Mouse (Mus musculus) liver, adult 2 months (tissue): ENCODE data around the gene Pno1. TPM values are rescaled to one million over a fixed set of nuclear protein-coding genes. Genes with fewer than 3 reads are reported as not detected.

Experiments used
- DNase-seq: peaks from one replicate; pipeline ENCODE4 v3.0.0-alpha.2; 2011; ENCODE audit warnings: low read depth, low spot score; ENCODE audit errors: extremely low read depth
- H3K27ac ChIP-seq: fragments of 200-500 bp; replicated peaks from 2 replicates; pipeline ENCODE4 v1.5.1; 2012; ENCODE audit warnings: low read depth, mild to moderate bottlenecking, control low read depth, inconsistent platforms, low read length; ENCODE audit not compliant: insufficient read depth
- H3K27me3 ChIP-seq: fragments of 200-500 bp; 2 replicates; pipeline ENCODE4 v1.6.1; 2012; ENCODE audit warnings: mild to moderate bottlenecking, moderate library complexity, low read length, inconsistent platforms; ENCODE audit not compliant: control insufficient read depth, insufficient read depth
- H3K36me3 ChIP-seq: fragments of 200-500 bp; 2 replicates; pipeline ENCODE4 v1.6.1; 2012; ENCODE audit warnings: low read length, inconsistent platforms; ENCODE audit not compliant: control insufficient read depth, insufficient read depth
- H3K4me1 ChIP-seq: fragments of 200-500 bp; 2 replicates; pipeline ENCODE4 v1.6.1; 2011; ENCODE audit warnings: low read length; ENCODE audit not compliant: control insufficient read depth, insufficient read depth
- H3K4me3 ChIP-seq: fragments of 200-500 bp; 2 replicates; pipeline ENCODE4 v1.5.1; 2011; ENCODE audit warnings: low read depth, mild to moderate bottlenecking, control low read depth, low read length, moderate library complexity; ENCODE audit not compliant: insufficient read depth
- H3K79me2 ChIP-seq: fragments of 200-500 bp; 2 replicates; pipeline ENCODE4 v1.6.1; 2012; ENCODE audit warnings: inconsistent platforms, mild to moderate bottlenecking, low read length, moderate library complexity; ENCODE audit not compliant: control insufficient read depth, insufficient read depth
- H3K9ac ChIP-seq: fragments of 200-500 bp; 2 replicates; pipeline ENCODE4 v1.6.1; 2012; ENCODE audit warnings: low read depth, mild to moderate bottlenecking, control low read depth, inconsistent platforms, low read length
- CTCF ChIP-seq: fragments of 200-500 bp; IDR thresholded peaks from 2 replicates; pipeline ENCODE4 v1.5.1; 2011; ENCODE audit warnings: low read depth, low read length, control low read depth
- POLR2A ChIP-seq: fragments of 200-500 bp; IDR thresholded peaks from 2 replicates; pipeline ENCODE4 v1.6.1; 2011; ENCODE audit warnings: low read length, control low read depth; ENCODE audit not compliant: insufficient read depth; ENCODE audit errors: extremely low read depth
- WGBS: fragments of 180-500 bp; shearing (Covaris S2); methylation state at CpG from one replicate; pipeline ENCODE4 v1.1.7; 2018; 5-methylcytosine and 5-hydroxymethylcytosine counted together
- polyA plus RNA-seq: library from polyadenylated mRNA; depleted of rRNA; stranded (reverse); fragments of >200 nt; gene quantifications from 2 replicates; pipeline ENCODE4 v1.2.3, GENCODE M21; 2012
- total RNA-seq: library from RNA; depleted of rRNA; stranded (reverse); fragments of >200 nt; gene quantifications from 2 replicates; pipeline ENCODE4 v1.2.3, GENCODE M21; 2014

Pno1 gene
- total and polyA plus RNA-seq, 2 experiments: 4.0 to 30.7 TPM

- Histone ChIP-seq H3K27ac (no peak overlapping the region), H3K79me2 (no peaks in the 10 kb centered on the region), H3K4me3 (no peak overlapping the region), H3K9ac (no peak overlapping the region), H3K27me3 (no peaks in the 10 kb centered on the region), H3K4me1 (no peaks in the 10 kb centered on the region), H3K36me3 (peaks cover 26% of the 10 kb centered on the region)
- WGBS: 92% methylated on average over 6 of the region's 6 CpGs
- DNase-seq: no peak
- no peak for TF ChIP-seq POLR2A
- no peak for TF ChIP-seq CTCF
Observed at GRCm38 (mm10) chr11:17202481-17202880, 8.9 kb downstream of the Pno1 start.

- Histone ChIP-seq H3K27ac (no peak overlapping the region), H3K36me3 (peaks cover 34% of the 10 kb centered on the region), H3K4me1 (no peaks in the 10 kb centered on the region), H3K4me3 (no peak overlapping the region), H3K9ac (no peak overlapping the region), H3K27me3 (no peaks in the 10 kb centered on the region), H3K79me2 (no peaks in the 10 kb centered on the region)
- no peak for TF ChIP-seq POLR2A
- no peak for TF ChIP-seq CTCF
- WGBS: 96% methylated on average over 4 of the region's 4 CpGs
- no peak for DNase-seq
Observed at GRCm38 (mm10) chr11:17200936-17201335, 10.4 kb downstream of the Pno1 start.

GRCm38 (mm10) chr11:17199840-17200501 is 11.4 kb downstream of the Pno1 start:
- 89% methylated on average over 3 of the region's 3 CpGs for WGBS
- H3K27me3 ChIP-seq: no peaks in the 10 kb centered on the region
- no peak overlapping the region for H3K27ac ChIP-seq
- H3K36me3 ChIP-seq: peaks cover 41% of the 10 kb centered on the region
- no peaks in the 10 kb centered on the region for H3K79me2 ChIP-seq
- no peaks in the 10 kb centered on the region for H3K4me1 ChIP-seq
- no peak for TF ChIP-seq CTCF
- TF ChIP-seq POLR2A: no peak
- H3K4me3 ChIP-seq: no peak overlapping the region
- no peak overlapping the region for H3K9ac ChIP-seq
- no peak for DNase-seq

DNA sequence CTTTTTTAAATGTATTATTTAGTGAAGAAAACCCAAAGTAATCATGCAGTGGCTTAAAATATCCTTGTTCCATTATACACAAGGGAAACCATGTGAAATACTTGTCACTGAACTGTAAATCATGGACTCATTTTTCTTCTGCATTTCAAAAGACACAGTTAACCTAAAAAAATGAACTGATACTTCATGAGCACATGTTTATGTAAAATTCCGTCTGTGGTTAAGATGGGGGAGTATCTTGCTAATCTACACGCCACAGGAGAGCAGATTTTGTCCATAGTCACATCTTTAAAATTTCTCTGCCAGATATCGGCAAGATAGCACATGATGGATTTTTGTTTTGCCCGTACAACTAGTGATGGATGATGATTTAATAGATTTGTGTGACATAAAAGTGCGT is 12.2 kb downstream of the Pno1 start:
- no peak for DNase-seq
- no peaks in the 10 kb centered on the region for H3K4me1 ChIP-seq
- TF ChIP-seq CTCF (no peak), POLR2A (no peak)
- no peak overlapping the region for H3K4me3 ChIP-seq
- no peaks in the 10 kb centered on the region for H3K27me3 ChIP-seq
- 95% methylated on average over 5 of the region's 5 CpGs for WGBS
- H3K27ac ChIP-seq: no peak overlapping the region
- H3K9ac ChIP-seq: no peak overlapping the region
- no peaks in the 10 kb centered on the region for H3K79me2 ChIP-seq
- H3K36me3 ChIP-seq: peaks cover 45% of the 10 kb centered on the region

GRCm38 (mm10) chr11:17192151-17192844 is 19.1 kb downstream of the Pno1 start:
- no peak overlapping the region for H3K27ac ChIP-seq
- WGBS: 85% methylated on average over 9 of the region's 9 CpGs
- no peak overlapping the region for H3K9ac ChIP-seq
- DNase-seq: no peak
- TF ChIP-seq CTCF: no peak
- H3K27me3 ChIP-seq: no peaks in the 10 kb centered on the region
- H3K79me2 ChIP-seq: no peaks in the 10 kb centered on the region; the same call in 1 of the 2 replicates
- no peak overlapping the region for H3K4me3 ChIP-seq
- peaks cover 20% of the 10 kb centered on the region; the same call in 1 of the 2 replicates for H3K36me3 ChIP-seq
- no peaks in the 10 kb centered on the region for H3K4me1 ChIP-seq

GRCm38 (mm10) chr11:17188786-17189185 is 22.6 kb downstream of the Pno1 start:
- no peaks in the 10 kb centered on the region for H3K27me3 ChIP-seq
- no peaks in the 10 kb centered on the region; the same call in 1 of the 2 replicates for H3K79me2 ChIP-seq
- H3K9ac ChIP-seq: no peak overlapping the region
- no peak for DNase-seq
- no peaks in the 10 kb centered on the region for H3K4me1 ChIP-seq
- no peak overlapping the region for H3K4me3 ChIP-seq
- H3K36me3 ChIP-seq: 0 out of 2 replicates have a peak, but pooled peaks cover 2% of the 10 kb centered on the region
- 95% methylated on average over 3 of the region's 3 CpGs for WGBS
- TF ChIP-seq POLR2A (no peak), CTCF (no peak)
- no peak overlapping the region for H3K27ac ChIP-seq
